Mouse (Mus musculus) brown adipose tissue, adult 24 weeks (tissue): ENCODE results near the gene Tgif2. TPM values are rescaled to one million over a fixed set of nuclear protein-coding genes. Genes with fewer than 3 reads are reported as not detected.
"Not testable (repeated sequence)": the region's sequence is repeated elsewhere in the genome, so short reads cannot be mapped to it uniquely, and the experiment has no call there.

ENCODE experiments used
- H3K27ac ChIP-seq: fragments of 200-500 bp; replicated peaks from 2 replicates; pipeline ENCODE4 v1.5.1; 2012; ENCODE audit warnings: low read depth, mild to moderate bottlenecking, low read length
- H3K4me1 ChIP-seq: fragments of 200-500 bp; 2 replicates; pipeline ENCODE4 v1.6.1; 2012; ENCODE audit warnings: low read length, mixed read lengths; ENCODE audit not compliant: control insufficient read depth, insufficient read depth, insufficient read length
- H3K4me3 ChIP-seq: fragments of 200-500 bp; 2 replicates; pipeline ENCODE4 v1.5.1; 2012; ENCODE audit warnings: low read depth, mild to moderate bottlenecking, low read length, moderate library complexity; ENCODE audit not compliant: insufficient read depth
- polyA plus RNA-seq: library from polyadenylated mRNA; stranded (reverse); fragments of >200 nt; gene quantifications from 2 replicates; pipeline ENCODE4 v1.2.4, GENCODE M21; 2012; ENCODE audit not compliant: missing spikeins, insufficient read depth, insufficient read length

Tgif2 gene
- polyA plus RNA-seq, 1 experiment, result not detected

- Histone ChIP-seq H3K4me3 (no peak overlapping the region), H3K27ac (no peak overlapping the region), H3K4me1 (no peaks in the 10 kb centered on the region)
Measured at GRCm38 (mm10) chr2:156834336-156834735, 5.5 kb upstream of the Tgif2 start.

- Histone ChIP-seq H3K27ac (no peak overlapping the region), H3K4me3 (no peak overlapping the region), H3K4me1 (no peaks in the 10 kb centered on the region; the same call in 1 of the 2 replicates)
Measured at GRCm38 (mm10) chr2:156838839-156839238, 968 bp upstream of the Tgif2 start.

- no peak overlapping the region for H3K27ac ChIP-seq
Measured at GRCm38 (mm10) chr2:156840301-156841027, 657 bp downstream of the Tgif2 start.

GRCm38 (mm10) chr2:156841028-156841840, 1.4 kb downstream of the Tgif2 start:
- no peak overlapping the region for H3K27ac ChIP-seq
- peak overlapping the region; percentile 57 for H3K4me3 ChIP-seq
- no peaks in the 10 kb centered on the region; the same call in 1 of the 2 replicates for H3K4me1 ChIP-seq

More at GRCm38 (mm10) chr2:156840301-156841027, 657 bp downstream of the Tgif2 start:
- peak overlapping the region; percentile 57 for H3K4me3 ChIP-seq
- no peaks in the 10 kb centered on the region; the same call in 1 of the 2 replicates for H3K4me1 ChIP-seq

GRCm38 (mm10) chr2:156841841-156842706, 2.3 kb downstream of the Tgif2 start:
- peak overlapping the region; percentile 57 for H3K4me3 ChIP-seq
- no peaks in the 10 kb centered on the region; the same call in 1 of the 2 replicates for H3K4me1 ChIP-seq
- no peak overlapping the region for H3K27ac ChIP-seq

- no peak overlapping the region for H3K27ac ChIP-seq
- H3K4me1 ChIP-seq, result no peaks in the 10 kb centered on the region; the same call in 1 of the 2 replicates
- no peak overlapping the region for H3K4me3 ChIP-seq
Measured at GRCm38 (mm10) chr2:156842711-156843110, 2.9 kb downstream of the Tgif2 start.

- Histone ChIP-seq H3K27ac (no peak overlapping the region), H3K4me3 (no peak overlapping the region), H3K4me1 (no peaks in the 10 kb centered on the region; the same call in 1 of the 2 replicates)
Measured at GRCm38 (mm10) chr2:156843331-156843730, 3.5 kb downstream of the Tgif2 start.

- no peak overlapping the region for H3K27ac ChIP-seq
- no peak overlapping the region for H3K4me3 ChIP-seq
- no peaks in the 10 kb centered on the region; the same call in 1 of the 2 replicates for H3K4me1 ChIP-seq
Measured at GRCm38 (mm10) chr2:156844715-156845114, 4.9 kb downstream of the Tgif2 start.

GRCm38 (mm10) chr2:156847653-156848052, 7.8 kb downstream of the Tgif2 start:
- H3K4me3 ChIP-seq, result no peak overlapping the region
- H3K4me1 ChIP-seq, result no peaks in the 10 kb centered on the region

GRCm38 (mm10) chr2:156848526-156849182, 8.8 kb downstream of the Tgif2 start:
- Histone ChIP-seq H3K4me1 (no peaks in the 10 kb centered on the region), H3K4me3 (no peak overlapping the region), H3K27ac (no peak overlapping the region)

More at GRCm38 (mm10) chr2:156847653-156848052, 7.8 kb downstream of the Tgif2 start:
- no peak overlapping the region for H3K27ac ChIP-seq

GRCm38 (mm10) chr2:156850505-156850904, 10.7 kb downstream of the Tgif2 start:
- Histone ChIP-seq H3K4me1 (no peaks in the 10 kb centered on the region), H3K4me3 (no peak overlapping the region), H3K27ac (no peak overlapping the region)

- H3K27ac ChIP-seq, H3K4me1 ChIP-seq, H3K4me3 ChIP-seq: not testable (repeated sequence)
Measured at GRCm38 (mm10) chr2:156853584-156853983, 13.8 kb downstream of the Tgif2 start.

GRCm38 (mm10) chr2:156853999-156854771, 14.4 kb downstream of the Tgif2 start:
- H3K4me3 ChIP-seq, H3K4me1 ChIP-seq, H3K27ac ChIP-seq: not testable (repeated sequence)

- no peak overlapping the region for H3K27ac ChIP-seq
- H3K4me1 ChIP-seq, result peaks cover 2% of the 10 kb centered on the region; the same call in 1 of the 2 replicates
Measured at GRCm38 (mm10) chr2:156856311-156856710, 16.5 kb downstream of the Tgif2 start.

More at GRCm38 (mm10) chr2:156856311-156856710, 16.5 kb downstream of the Tgif2 start:
- no peak overlapping the region for H3K4me3 ChIP-seq
